In the genomic region with DNA sequence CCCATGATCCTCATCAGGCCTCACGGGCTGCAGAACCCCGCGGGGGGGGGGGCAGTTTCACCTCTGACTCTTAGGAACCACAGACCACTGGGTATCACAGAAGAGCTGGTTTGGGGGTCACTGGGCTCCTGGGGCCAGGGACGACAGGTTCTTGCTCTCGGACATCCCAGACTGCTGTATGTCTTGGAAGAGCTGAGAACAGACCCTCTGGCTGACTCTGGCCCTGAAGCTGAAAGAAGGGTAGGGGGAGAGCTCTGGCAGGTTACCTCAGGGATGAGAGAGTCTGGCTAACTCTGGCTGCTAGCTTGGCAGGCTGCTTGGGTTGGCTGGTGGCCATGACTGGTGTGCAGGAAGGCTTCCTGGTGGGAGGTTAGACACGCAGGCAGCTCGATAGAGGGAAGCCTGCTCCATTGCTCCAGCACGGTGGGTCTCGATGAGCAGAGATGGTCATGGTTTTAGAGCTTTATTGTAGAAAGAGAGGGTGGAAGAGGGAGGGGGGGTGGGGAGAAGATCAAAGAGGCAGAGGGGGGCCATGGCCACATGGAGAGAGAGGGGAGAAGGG, we compare ENCODE assay signal across 13 mouse cellular contexts. TPM values are rescaled to one million over a fixed set of nuclear protein-coding genes. Genes with fewer than 3 reads are reported as not detected.
DNase-seq lines count a peak whose midpoint lies in the region; ATAC-seq lines count a peak whose summit lies in the region.
"Had no signal": no experiment of that assay in that cellular context is flagged by ENCODE, and none has a peak within 500 bp of the region (broad histone marks: within the 10 kb centered on the region; RNA-seq: fewer than 3 reads in every experiment).

No protein-coding gene starts in this region.

- no peak overlapping the region for H3K4me3 ChIP-seq in forebrain, embryonic 14.5 days (ENCODE audit: low read depth, low read length)
- H3K4me3 ChIP-seq in forebrain, embryonic 11.5 days (ENCODE audit: low read depth, low read length): no peak overlapping the region
- H3K4me3 ChIP-seq: embryonic facial prominence, embryonic 12.5 days; liver, embryonic 12.5 days; myocyte had no signal

- no peaks in the 10 kb centered on the region for H3K36me3 ChIP-seq in forebrain, embryonic 14.5 days (ENCODE audit: control insufficient read depth, insufficient read depth, low read length)
- no peaks in the 10 kb centered on the region for H3K36me3 ChIP-seq in forebrain, embryonic 11.5 days (ENCODE audit: control insufficient read depth, insufficient read depth, low read length)
- H3K36me3 ChIP-seq: embryonic facial prominence, embryonic 12.5 days; liver, embryonic 12.5 days had no signal

- ATAC-seq in forebrain, embryonic 14.5 days: peak; percentile 26; the same call in 1 of the 2 replicates
- ATAC-seq in forebrain, embryonic 11.5 days (replicated peaks; ENCODE audit: low FRiP score): no peak
- ATAC-seq: liver, embryonic 12.5 days had no signal

- 63% methylated on average over 9 of the region's 9 CpGs for WGBS in forebrain, embryonic 14.5 days
- 75% methylated on average over 9 of the region's 9 CpGs for WGBS in forebrain, embryonic 11.5 days

- no peak overlapping the region for H3K27ac ChIP-seq in forebrain, embryonic 14.5 days (ENCODE audit: low read depth, low read length)
- no peak overlapping the region for H3K27ac ChIP-seq in forebrain, embryonic 11.5 days (ENCODE audit: low read depth, low read length)
- H3K27ac ChIP-seq: embryonic facial prominence, embryonic 12.5 days; liver, embryonic 12.5 days had no signal

- peak; percentile 52 for DNase-seq in forebrain, embryonic 14.5 days (ENCODE audit: low spot score)
- DNase-seq in forebrain, embryonic 11.5 days (ENCODE audit: low spot score): no peak
- peak; percentile 11 for DNase-seq in kidney, postnatal 10 days
- no peak for DNase-seq in kidney, adult 9 months
- DNase-seq in right cerebral cortex, adult 18-20 months: peak; percentile 11
- DNase-seq in right cerebral cortex, postnatal 36 days (ENCODE audit: low spot score in 2 of 2): no peak
- DNase-seq in right cerebral cortex, postnatal 25 days: peak; percentile 3
- no peak for DNase-seq in spleen, postnatal 10 days (ENCODE audit: low spot score in 2 of 2)
- DNase-seq: spleen, adult 18-20 months; thymus, adult 2 months had no signal

- H3K27me3 ChIP-seq in forebrain, embryonic 14.5 days (replicated peaks; ENCODE audit: control insufficient read depth, insufficient read depth, low read length): no peaks in the 10 kb centered on the region
- no peaks in the 10 kb centered on the region for H3K27me3 ChIP-seq in forebrain, embryonic 11.5 days (ENCODE audit: control insufficient read depth, insufficient read depth, low read length)
- H3K27me3 ChIP-seq: embryonic facial prominence, embryonic 12.5 days; liver, embryonic 12.5 days had no signal

- no peak overlapping the region for H3K9ac ChIP-seq in forebrain, embryonic 14.5 days (ENCODE audit: low read length)
- H3K9ac ChIP-seq in forebrain, embryonic 11.5 days (ENCODE audit: low read length): no peak overlapping the region
- H3K9ac ChIP-seq: embryonic facial prominence, embryonic 12.5 days; liver, embryonic 12.5 days had no signal

- no peak overlapping the region for H3K4me2 ChIP-seq in forebrain, embryonic 14.5 days (ENCODE audit: low read length)
- no peak overlapping the region for H3K4me2 ChIP-seq in forebrain, embryonic 11.5 days (ENCODE audit: low read depth, low read length, severe bottlenecking)
- H3K4me2 ChIP-seq: embryonic facial prominence, embryonic 12.5 days; liver, embryonic 12.5 days had no signal

- H3K4me1 ChIP-seq in forebrain, embryonic 14.5 days (ENCODE audit: control insufficient read depth, insufficient read depth, low read length): no peaks in the 10 kb centered on the region
- H3K4me1 ChIP-seq in forebrain, embryonic 11.5 days (replicated peaks; ENCODE audit: control insufficient read depth, insufficient read depth, low read length): no peaks in the 10 kb centered on the region
- H3K4me1 ChIP-seq: embryonic facial prominence, embryonic 12.5 days; liver, embryonic 12.5 days had no signal

- no peaks in the 10 kb centered on the region for H3K9me3 ChIP-seq in forebrain, embryonic 14.5 days (replicated peaks; ENCODE audit: control insufficient read depth, low read length)
- no peaks in the 10 kb centered on the region for H3K9me3 ChIP-seq in forebrain, embryonic 11.5 days (ENCODE audit: control insufficient read depth, low read length)
- H3K9me3 ChIP-seq: embryonic facial prominence, embryonic 12.5 days; liver, embryonic 12.5 days had no signal

RNA-seq across cellular contexts. Expression of gene Prkg1, which starts 30.7 kb away (rescaled TPM):
- 1.1 and 2.5 TPM in 2 replicates for polyA plus RNA-seq in forebrain, embryonic 14.5 days (2014; fragmentation: Nextera tagmentation; extraction: Ambion mirVana)
- 4.9 and 5.6 TPM in 2 replicates for polyA plus RNA-seq in forebrain, embryonic 11.5 days (2014; fragmentation: Nextera tagmentation; extraction: Ambion mirVana)

Comparison
In these comparisons a context has a peak if more than half of its experiments do, and no peak if none do; other contexts are left out.
1. DNase-seq: peak in forebrain, embryonic 14.5 days (single experiment), kidney, postnatal 10 days (single experiment), right cerebral cortex, adult 18-20 months (single experiment) and right cerebral cortex, postnatal 25 days (single experiment); none in forebrain, embryonic 11.5 days (single experiment), kidney, adult 9 months (single experiment), right cerebral cortex, postnatal 36 days (0 of 2) and spleen, postnatal 10 days (0 of 2).